11 mouse cellular contexts compared by ENCODE assay signal in genomic region chr3:80805327-80805726, GRCm38 (mm10). TPM values are rescaled to one million over a fixed set of nuclear protein-coding genes. Genes with fewer than 3 reads are reported as not detected.
A peak's percentile ranks its signal among the peaks of the same experiment; 100 is the strongest.
DNase-seq lines count a peak whose midpoint lies in the region; TF ChIP-seq lines count a peak whose summit lies in the region.
"Had no signal": no experiment of that assay in that cellular context is flagged by ENCODE, and none has a peak within 500 bp of the region (broad histone marks: within the 10 kb centered on the region; RNA-seq: fewer than 3 reads in every experiment).

No protein-coding gene starts in this region.

- H3K4me3 ChIP-seq in cerebellum, adult 2 months (replicated peaks; ENCODE audit: insufficient read depth, low read depth, low read length), result no peak overlapping the region
- H3K4me3 ChIP-seq in left cerebral cortex, adult 2 months, result no peak overlapping the region
- H3K4me3 ChIP-seq: embryonic facial prominence, embryonic 15.5 days had no signal

- intact Hi-C loops in left cerebral cortex, adult 2 months (cut with DNase I), result loop anchor here (1.0 to 10.0 kb wide), 3 partner anchors 381 to 951 kb away; partner anchors contain the start of gene Tmem144
- intact Hi-C loops in gastrocnemius, postnatal 14 days (cut with DNase I; ENCODE audit: low total_unique reads), result no loop called here

- no peaks in the 10 kb centered on the region for H3K27me3 ChIP-seq in cerebellum, adult 2 months (ENCODE audit: control insufficient read depth, insufficient read depth, low read length)

- H3K27ac ChIP-seq in cerebellum, adult 2 months (ENCODE audit: insufficient read depth, low read length), result no peak overlapping the region
- H3K27ac ChIP-seq in left cerebral cortex, adult 2 months, result no peak overlapping the region
- H3K27ac ChIP-seq: embryonic facial prominence, embryonic 15.5 days had no signal

- TF ChIP-seq POLR2A in cerebellum, adult 2 months (IDR thresholded peaks at IDR 0.05; ENCODE audit: borderline replicate concordance, insufficient read depth, low read length), result no peak

- peak; percentile 23 to 33 for DNase-seq in cerebellum, adult 2 months
- no peak for DNase-seq in cerebellum, adult 11-12 months
- no peak for DNase-seq in left cerebral cortex, adult 2 months (ENCODE audit: extremely low spot score in 1 of 2, low spot score in 2 of 2)
- DNase-seq in left cerebral cortex, adult 9 months (ENCODE audit: low spot score in 2 of 2), result no peak
- peak; percentile 15 for DNase-seq in A20 (ENCODE audit: low read depth, low spot score)
- peak; percentile 57 for DNase-seq in cerebellum, adult 9-10 months
- no peak for DNase-seq in spleen, postnatal 10 days (ENCODE audit: low spot score in 2 of 2)
- no peak for DNase-seq in gastrocnemius, postnatal 14 days
- DNase-seq: adrenal gland, postnatal 25 days had no signal

- 11% methylated on average over 1 of the region's 1 CpGs for WGBS in cerebellum, adult 2 months

- H3K4me1 ChIP-seq in cerebellum, adult 2 months (ENCODE audit: control insufficient read depth, insufficient read depth, low read length), result no peaks in the 10 kb centered on the region; the same call in 1 of the 2 replicates

- no peak for TF ChIP-seq CTCF in cerebellum, adult 2 months (IDR thresholded peaks at IDR 0.05; ENCODE audit: borderline replicate concordance, insufficient read depth, low read depth, low read length)
- TF ChIP-seq CTCF in left cerebral cortex, adult 2 months (IDR thresholded peaks at IDR 0.05), result peak; percentile 73

RNA-seq across cellular contexts. Expression of gene Gria2, which starts 2.7 kb away (rescaled TPM):
- 127 and 139 TPM in 2 replicates for polyA plus RNA-seq in cerebellum, adult 2 months (2012; rRNA removed)
- total RNA-seq in left cerebral cortex, adult 2 months (2021), result 100 to 1,000 TPM; 535 to 547 TPM
- total RNA-seq in gastrocnemius, postnatal 14 days (2021), result under 1 TPM; 0.14 to 0.18 TPM
- polyA plus RNA-seq: CD4-positive, CD25-positive, alpha-beta regulatory T cell, adult 4 months had no signal

Comparison
In these comparisons a context has a peak if more than half of its experiments do, and no peak if none do; other contexts are left out.
1. DNase-seq: peak in cerebellum, adult 2 months (2 of 2), A20 (single experiment) and cerebellum, adult 9-10 months (single experiment); none in cerebellum, adult 11-12 months (single experiment), left cerebral cortex, adult 2 months (0 of 2), left cerebral cortex, adult 9 months (0 of 2), spleen, postnatal 10 days (0 of 2) and gastrocnemius, postnatal 14 days (single experiment).
2. RNA of gene Gria2, which starts 2.7 kb away (total RNA-seq): 535 to 547 TPM in left cerebral cortex, adult 2 months; 0.14 to 0.18 TPM in gastrocnemius, postnatal 14 days; every median in the first group is over 100 times any median in the second.